Mouse (Mus musculus) limb, embryonic 15.5 days (tissue): Measurements from ENCODE around the gene Rnasel. TPM values are rescaled to one million over a fixed set of nuclear protein-coding genes. Genes with fewer than 3 reads are reported as not detected.

Experiments
- ATAC-seq: fragments of 200-750 bp; cut with Nextera tagmentation; 2 replicates; pipeline ENCODE4 v1.8.0; 2017; ENCODE audit warnings: low read depth, moderate TSS enrichment; ENCODE audit not compliant: insufficient number of reproducible peaks, low FRiP score, low TSS enrichment
- H3K27ac ChIP-seq: fragments of 300-500 bp; sonication (generic); 2 replicates; pipeline ENCODE4 v1.5.1; 2015; ENCODE audit warnings: moderate library complexity, mild to moderate bottlenecking, inconsistent platforms
- H3K27me3 ChIP-seq: fragments of 300-500 bp; sonication (generic); 2 replicates; pipeline ENCODE4 v1.6.1; 2015; ENCODE audit warnings: inconsistent platforms
- H3K36me3 ChIP-seq: fragments of 300-500 bp; sonication (generic); 2 replicates; pipeline ENCODE4 v1.6.1; 2015; ENCODE audit warnings: inconsistent platforms
- H3K4me1 ChIP-seq: fragments of 300-500 bp; sonication (generic); 2 replicates; pipeline ENCODE4 v1.6.1; 2015; ENCODE audit warnings: inconsistent platforms
- H3K4me2 ChIP-seq: fragments of 300-500 bp; sonication (generic); 2 replicates; pipeline ENCODE4 v1.6.1; 2015; ENCODE audit warnings: mild to moderate bottlenecking, inconsistent platforms
- H3K4me3 ChIP-seq: fragments of 300-500 bp; sonication (generic); 2 replicates; pipeline ENCODE4 v1.5.1; 2015; ENCODE audit warnings: mild to moderate bottlenecking, inconsistent platforms
- H3K9ac ChIP-seq: fragments of 300-500 bp; sonication (generic); 2 replicates; pipeline ENCODE4 v1.6.1; 2015; ENCODE audit warnings: inconsistent platforms
- H3K9me3 ChIP-seq: fragments of 300-500 bp; sonication (generic); 2 replicates; pipeline ENCODE4 v1.6.1; 2016; ENCODE audit warnings: inconsistent platforms
- WGBS: fragments of 180-500 bp; shearing (Covaris S2); methylation state at CpG from one replicate; pipeline ENCODE4 v1.1.7; 2015; 5-methylcytosine and 5-hydroxymethylcytosine counted together
- polyA plus RNA-seq: library from polyadenylated mRNA; unstranded; fragments of >200 nt; fragmentation: Nextera tagmentation; extraction: Ambion mirVana; gene quantifications from 2 replicates; pipeline ENCODE4 v1.2.1, GENCODE M21; 2015

Gene Rnasel
- 10.2 and 10.6 TPM in 2 replicates for polyA plus RNA-seq

GRCm38 (mm10) chr1:153749211-153749801 lies at the start of gene Rnasel:
TSS of gene Rnasel (plus strand) at chr1:153749426.
- Histone ChIP-seq H3K27ac (peak within 1 kb of the TSS; percentile 47; the same call in 1 of the 2 replicates), H3K4me1 (peaks cover 22% of the 10 kb centered on the region), H3K4me2 (peak within 1 kb of the TSS; percentile 60), H3K9me3 (no peaks in the 10 kb centered on the region), H3K9ac (peak within 1 kb of the TSS; percentile 55), H3K36me3 (no peaks in the 10 kb centered on the region), H3K27me3 (no peaks in the 10 kb centered on the region), H3K4me3 (peak within 1 kb of the TSS; percentile 45)
- no peak for ATAC-seq
- 3% methylated on average over 18 of the region's 18 CpGs for WGBS

GRCm38 (mm10) chr1:153700448-153701063 lies 48.7 kb upstream of the Rnasel start:
- no peak overlapping the region for H3K27ac ChIP-seq
- H3K4me3 ChIP-seq: no peak overlapping the region
- no peaks in the 10 kb centered on the region for H3K9me3 ChIP-seq
- H3K27me3 ChIP-seq: no peaks in the 10 kb centered on the region
- WGBS: 65% methylated on average over 11 of the region's 11 CpGs
- ATAC-seq: no peak
- no peaks in the 10 kb centered on the region for H3K36me3 ChIP-seq
- no peak overlapping the region for H3K4me2 ChIP-seq
- no peak overlapping the region for H3K9ac ChIP-seq
- peaks cover 53% of the 10 kb centered on the region for H3K4me1 ChIP-seq

- 83% methylated on average over 1 of the region's 1 CpGs for WGBS
These were observed 47.8 kb upstream of the Rnasel start for GRCm38 (mm10) chr1:153701461-153701860.

GRCm38 (mm10) chr1:153702166-153702852 lies 46.9 kb upstream of the Rnasel start:
- ATAC-seq: no peak
- Histone ChIP-seq H3K4me3 (no peak overlapping the region), H3K27me3 (no peaks in the 10 kb centered on the region), H3K4me2 (no peak overlapping the region), H3K9ac (no peak overlapping the region), H3K36me3 (no peaks in the 10 kb centered on the region), H3K27ac (no peak overlapping the region; the same call in 1 of the 2 replicates), H3K4me1 (peaks cover 53% of the 10 kb centered on the region), H3K9me3 (no peaks in the 10 kb centered on the region)
- 36% methylated on average over 8 of the region's 8 CpGs for WGBS

More at GRCm38 (mm10) chr1:153701461-153701860, 47.8 kb upstream of the Rnasel start:
- Histone ChIP-seq H3K36me3 (no peaks in the 10 kb centered on the region), H3K4me2 (no peak overlapping the region), H3K4me3 (no peak overlapping the region), H3K9me3 (no peaks in the 10 kb centered on the region), H3K27ac (no peak overlapping the region), H3K9ac (no peak overlapping the region), H3K4me1 (peaks cover 53% of the 10 kb centered on the region), H3K27me3 (no peaks in the 10 kb centered on the region)
- no peak for ATAC-seq

- Histone ChIP-seq H3K9ac (no peak overlapping the region), H3K27me3 (no peaks in the 10 kb centered on the region), H3K4me2 (no peak overlapping the region), H3K36me3 (no peaks in the 10 kb centered on the region), H3K27ac (peak overlapping the region; percentile 43), H3K9me3 (no peaks in the 10 kb centered on the region), H3K4me3 (no peak overlapping the region), H3K4me1 (peaks cover 51% of the 10 kb centered on the region)
- ATAC-seq: no peak
- 63% methylated on average over 8 of the region's 8 CpGs for WGBS
These were observed 46.3 kb upstream of the Rnasel start for GRCm38 (mm10) chr1:153702853-153703410.

GRCm38 (mm10) chr1:153703445-153703991 lies 45.7 kb upstream of the Rnasel start:
- Histone ChIP-seq H3K4me1 (peaks cover 47% of the 10 kb centered on the region), H3K27ac (peak overlapping the region; percentile 43), H3K36me3 (no peaks in the 10 kb centered on the region), H3K4me2 (no peak overlapping the region), H3K9me3 (no peaks in the 10 kb centered on the region), H3K27me3 (no peaks in the 10 kb centered on the region), H3K9ac (no peak overlapping the region), H3K4me3 (no peak overlapping the region)
- WGBS: 16% methylated on average over 12 of the region's 12 CpGs
- peak; percentile 59; the same call in 1 of the 2 replicates for ATAC-seq

GRCm38 (mm10) chr1:153704174-153704573 lies 45.1 kb upstream of the Rnasel start:
- Histone ChIP-seq H3K4me3 (no peak overlapping the region), H3K36me3 (no peaks in the 10 kb centered on the region), H3K4me1 (peaks cover 40% of the 10 kb centered on the region), H3K9ac (no peak overlapping the region), H3K27ac (no peak overlapping the region), H3K4me2 (no peak overlapping the region), H3K27me3 (no peaks in the 10 kb centered on the region), H3K9me3 (no peaks in the 10 kb centered on the region)
- no peak for ATAC-seq
- WGBS: 14% methylated on average over 7 of the region's 7 CpGs

- Histone ChIP-seq H3K4me2 (no peak overlapping the region), H3K9me3 (no peaks in the 10 kb centered on the region), H3K27me3 (no peaks in the 10 kb centered on the region), H3K36me3 (no peaks in the 10 kb centered on the region), H3K4me1 (peaks cover 40% of the 10 kb centered on the region), H3K27ac (no peak overlapping the region), H3K4me3 (no peak overlapping the region), H3K9ac (no peak overlapping the region)
- no peak for ATAC-seq
- 37% methylated on average over 3 of the region's 3 CpGs for WGBS
These were observed 44.2 kb upstream of the Rnasel start for GRCm38 (mm10) chr1:153704996-153705395.

- no peak for ATAC-seq
- 76% methylated on average over 5 of the region's 5 CpGs for WGBS
- H3K4me2 ChIP-seq: no peak overlapping the region
- H3K9ac ChIP-seq: no peak overlapping the region
- H3K27me3 ChIP-seq: no peaks in the 10 kb centered on the region
- no peak overlapping the region for H3K27ac ChIP-seq
- H3K4me1 ChIP-seq: peaks cover 18% of the 10 kb centered on the region
- no peaks in the 10 kb centered on the region for H3K9me3 ChIP-seq
- H3K4me3 ChIP-seq: no peak overlapping the region
- no peaks in the 10 kb centered on the region for H3K36me3 ChIP-seq
These were observed 40.6 kb upstream of the Rnasel start for GRCm38 (mm10) chr1:153708626-153709025.

GRCm38 (mm10) chr1:153709451-153709850 lies 39.8 kb upstream of the Rnasel start:
- Histone ChIP-seq H3K4me3 (no peak overlapping the region), H3K4me1 (peaks cover 9% of the 10 kb centered on the region), H3K9me3 (no peaks in the 10 kb centered on the region), H3K4me2 (no peak overlapping the region), H3K27me3 (no peaks in the 10 kb centered on the region), H3K27ac (no peak overlapping the region), H3K36me3 (no peaks in the 10 kb centered on the region), H3K9ac (no peak overlapping the region)
- 70% methylated on average over 5 of the region's 5 CpGs for WGBS
- no peak for ATAC-seq

GRCm38 (mm10) chr1:153711544-153712262 lies 37.5 kb upstream of the Rnasel start:
- Histone ChIP-seq H3K9ac (no peak overlapping the region), H3K27ac (peak overlapping the region; percentile 14; the same call in 1 of the 2 replicates), H3K9me3 (no peaks in the 10 kb centered on the region), H3K27me3 (no peaks in the 10 kb centered on the region), H3K4me3 (no peak overlapping the region), H3K4me2 (no peak overlapping the region), H3K36me3 (no peaks in the 10 kb centered on the region), H3K4me1 (peaks cover 3% of the 10 kb centered on the region; the same call in 1 of the 2 replicates)
- WGBS: 64% methylated on average over 3 of the region's 3 CpGs
- peak; percentile 55; the same call in 1 of the 2 replicates for ATAC-seq
